Mouse (Mus musculus) forebrain, embryonic 12.5 days (tissue): Measurements from ENCODE around the gene Col6a4. TPM values are rescaled to one million over a fixed set of nuclear protein-coding genes. Genes with fewer than 3 reads are reported as not detected.

Experiments
- ATAC-seq: fragments of 200-750 bp; cut with Nextera tagmentation; 2 replicates; pipeline ENCODE4 v1.8.0; 2017; ENCODE audit warnings: moderate TSS enrichment; ENCODE audit not compliant: low FRiP score
- H3K27ac ChIP-seq: fragments of 300-500 bp; sonication (generic); 2 replicates; pipeline ENCODE4 v1.5.1; 2016; ENCODE audit warnings: mild to moderate bottlenecking
- H3K27me3 ChIP-seq: fragments of 300-500 bp; sonication (generic); 2 replicates; pipeline ENCODE4 v1.6.1; 2016; ENCODE audit warnings: mild to moderate bottlenecking
- H3K36me3 ChIP-seq: fragments of 300-500 bp; sonication (generic); replicated peaks from 2 replicates; pipeline ENCODE4 v1.6.1; 2016; ENCODE audit warnings: mild to moderate bottlenecking
- H3K4me1 ChIP-seq: fragments of 300-500 bp; sonication (generic); 2 replicates; pipeline ENCODE4 v1.6.1; 2016
- H3K4me2 ChIP-seq: fragments of 300-500 bp; sonication (generic); 2 replicates; pipeline ENCODE4 v1.6.1; 2016; ENCODE audit warnings: mild to moderate bottlenecking, moderate library complexity
- H3K4me3 ChIP-seq: fragments of 300-500 bp; sonication (generic); replicated peaks from 2 replicates; pipeline ENCODE4 v1.5.1; 2016; ENCODE audit warnings: mild to moderate bottlenecking
- H3K9ac ChIP-seq: fragments of 300-500 bp; sonication (generic); 2 replicates; pipeline ENCODE4 v1.6.1; 2016; ENCODE audit warnings: mild to moderate bottlenecking
- H3K9me3 ChIP-seq: fragments of 300-500 bp; sonication (generic); 2 replicates; pipeline ENCODE4 v1.6.1; 2016
- WGBS: fragments of 180-500 bp; shearing (Covaris S2); methylation state at CpG from one replicate; pipeline ENCODE4 v1.1.7; 2016; 5-methylcytosine and 5-hydroxymethylcytosine counted together
- polyA plus RNA-seq: library from polyadenylated mRNA; unstranded; fragments of >200 nt; fragmentation: Nextera tagmentation; extraction: Ambion mirVana; gene quantifications from 2 replicates; pipeline ENCODE4 v1.2.1, GENCODE M21; 2016

Gene Col6a4
- polyA plus RNA-seq: 0.27 and 0.70 TPM in 2 replicates

GRCm38 (mm10) chr9:106096683-106097082 is at the start of gene Col6a4:
TSS of gene Col6a4 (minus strand) at chr9:106096783.
- ATAC-seq: no peak

GRCm38 (mm10) chr9:106145582-106145981 is 49.0 kb upstream of the Col6a4 start:
- Histone ChIP-seq H3K4me2 (no peak overlapping the region), H3K4me3 (no peak overlapping the region), H3K27ac (no peak overlapping the region), H3K27me3 (peaks cover 74% of the 10 kb centered on the region), H3K9me3 (no peaks in the 10 kb centered on the region), H3K36me3 (no peaks in the 10 kb centered on the region), H3K4me1 (peaks cover 45% of the 10 kb centered on the region), H3K9ac (no peak overlapping the region)
- no peak for ATAC-seq
- 86% methylated on average over 2 of the region's 2 CpGs for WGBS

More at GRCm38 (mm10) chr9:106096683-106097082, at the start of gene Col6a4:
- Histone ChIP-seq H3K9ac (no peak within 1 kb of the TSS), H3K27ac (no peak within 1 kb of the TSS), H3K27me3 (no peaks in the 10 kb centered on the region), H3K4me1 (0 out of 2 replicates have a peak, but pooled peaks cover 3% of the 10 kb centered on the region), H3K4me2 (no peak within 1 kb of the TSS), H3K4me3 (no peak within 1 kb of the TSS), H3K9me3 (no peaks in the 10 kb centered on the region), H3K36me3 (no peaks in the 10 kb centered on the region)
- 68% methylated on average over 7 of the region's 7 CpGs for WGBS

DNA sequence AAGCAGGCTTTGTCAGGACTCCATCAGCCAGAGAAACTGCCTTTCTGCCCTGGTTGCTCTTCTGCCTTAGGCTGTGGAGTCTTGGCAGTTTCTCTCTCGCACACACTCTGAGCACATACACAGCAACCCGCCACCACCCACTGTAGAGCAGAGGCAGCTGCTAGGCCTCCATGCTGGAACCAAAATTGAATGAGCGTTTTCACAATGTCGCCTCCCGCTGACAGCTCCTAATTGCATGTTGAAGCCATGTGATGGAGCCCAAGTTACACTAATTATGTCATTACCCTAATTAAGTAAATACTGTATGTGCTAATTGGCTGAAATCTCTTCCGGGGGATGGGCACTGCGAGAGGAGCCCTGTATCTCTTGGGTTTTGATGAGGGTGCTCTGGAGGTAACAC is 47.6 kb upstream of the Col6a4 start:
- no peaks in the 10 kb centered on the region for H3K9me3 ChIP-seq
- no peak overlapping the region for H3K4me2 ChIP-seq
- H3K36me3 ChIP-seq: no peaks in the 10 kb centered on the region
- H3K27ac ChIP-seq: 0 out of 2 replicates have a peak overlapping the region, but pooled peaks have one; percentile 25
- peaks cover 43% of the 10 kb centered on the region for H3K4me1 ChIP-seq
- ATAC-seq: no peak; the same call in 1 of the 2 replicates
- 38% methylated on average over 7 of the region's 7 CpGs for WGBS
- no peak overlapping the region for H3K9ac ChIP-seq
- H3K4me3 ChIP-seq: no peak overlapping the region
- peaks cover 66% of the 10 kb centered on the region for H3K27me3 ChIP-seq

GRCm38 (mm10) chr9:106141955-106142354 is 45.4 kb upstream of the Col6a4 start:
- no peaks in the 10 kb centered on the region for H3K9me3 ChIP-seq
- H3K27me3 ChIP-seq: peaks cover 72% of the 10 kb centered on the region
- H3K27ac ChIP-seq: no peak overlapping the region
- H3K4me2 ChIP-seq: no peak overlapping the region
- no peak overlapping the region for H3K4me3 ChIP-seq
- no peak overlapping the region for H3K9ac ChIP-seq
- 80% methylated on average over 12 of the region's 12 CpGs for WGBS
- peaks cover 30% of the 10 kb centered on the region for H3K4me1 ChIP-seq
- H3K36me3 ChIP-seq: no peaks in the 10 kb centered on the region
- ATAC-seq: no peak

- Histone ChIP-seq H3K4me3 (no peak overlapping the region), H3K9me3 (no peaks in the 10 kb centered on the region), H3K36me3 (no peaks in the 10 kb centered on the region), H3K9ac (no peak overlapping the region), H3K4me2 (no peak overlapping the region; the same call in 1 of the 2 replicates), H3K27ac (peak overlapping the region; percentile 59; the same call in 1 of the 2 replicates), H3K27me3 (peaks cover 57% of the 10 kb centered on the region), H3K4me1 (peaks cover 28% of the 10 kb centered on the region)
- peak; percentile 78 for ATAC-seq
- WGBS: 24% methylated on average over 10 of the region's 10 CpGs
These were observed 43.2 kb upstream of the Col6a4 start for GRCm38 (mm10) chr9:106139763-106140162.

DNA sequence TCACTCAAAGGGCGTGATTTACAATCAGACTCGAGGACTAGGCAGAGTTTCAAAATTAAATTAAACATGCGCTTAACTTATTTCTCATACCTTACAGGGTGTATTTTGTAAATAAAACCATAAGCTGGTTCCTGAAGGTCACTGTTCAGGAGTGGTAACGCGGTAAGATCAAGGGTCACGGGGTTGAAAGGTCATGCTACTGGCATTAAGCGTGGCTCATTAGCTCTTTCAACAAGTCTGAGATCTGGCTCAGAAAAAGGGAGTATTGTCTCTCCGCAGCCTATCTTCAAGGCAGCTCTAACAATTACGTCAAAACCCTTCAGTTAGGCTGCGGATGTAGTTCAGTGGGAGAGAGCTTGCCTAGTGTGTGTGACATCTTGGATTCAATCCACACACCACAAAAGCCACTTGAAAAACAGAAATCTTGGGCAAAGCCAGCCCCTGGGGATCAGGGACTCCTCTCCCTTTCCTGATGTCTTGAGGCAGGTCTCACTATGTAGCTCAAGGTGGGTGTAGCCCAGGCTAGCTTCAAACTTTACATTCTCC is 41.2 kb upstream of the Col6a4 start:
- Histone ChIP-seq H3K4me2 (no peak overlapping the region), H3K27ac (no peak overlapping the region), H3K4me3 (no peak overlapping the region), H3K36me3 (no peaks in the 10 kb centered on the region), H3K9me3 (no peaks in the 10 kb centered on the region), H3K27me3 (peaks cover 52% of the 10 kb centered on the region), H3K9ac (no peak overlapping the region), H3K4me1 (peaks cover 22% of the 10 kb centered on the region)
- 36% methylated on average over 10 of the region's 10 CpGs for WGBS
- no peak for ATAC-seq

DNA sequence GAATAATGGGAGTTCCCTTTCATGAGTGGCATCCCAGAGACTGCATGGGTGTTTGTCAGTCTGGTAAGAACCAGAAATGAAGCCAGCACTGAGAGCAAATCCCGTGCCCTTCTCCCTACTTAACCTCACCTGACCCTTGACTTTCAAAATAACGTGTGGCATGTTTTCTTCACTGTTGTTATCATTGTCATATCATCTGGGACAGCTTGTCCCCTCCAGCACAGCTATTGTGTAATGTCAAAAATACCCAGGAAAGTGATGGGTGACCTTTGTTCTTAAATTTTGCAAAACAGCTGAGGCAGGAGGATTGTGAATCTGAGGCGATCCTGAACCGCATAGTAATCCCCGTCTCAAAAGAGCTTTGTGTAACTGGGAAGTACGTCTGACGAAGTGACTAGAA is 33.7 kb upstream of the Col6a4 start:
- Histone ChIP-seq H3K4me1 (peaks cover 30% of the 10 kb centered on the region), H3K27me3 (peaks cover 8% of the 10 kb centered on the region; the same call in 1 of the 2 replicates), H3K9me3 (no peaks in the 10 kb centered on the region), H3K4me2 (no peak overlapping the region), H3K36me3 (no peaks in the 10 kb centered on the region), H3K9ac (no peak overlapping the region), H3K27ac (no peak overlapping the region), H3K4me3 (no peak overlapping the region)
- no peak for ATAC-seq
- WGBS: 87% methylated on average over 7 of the region's 7 CpGs

DNA sequence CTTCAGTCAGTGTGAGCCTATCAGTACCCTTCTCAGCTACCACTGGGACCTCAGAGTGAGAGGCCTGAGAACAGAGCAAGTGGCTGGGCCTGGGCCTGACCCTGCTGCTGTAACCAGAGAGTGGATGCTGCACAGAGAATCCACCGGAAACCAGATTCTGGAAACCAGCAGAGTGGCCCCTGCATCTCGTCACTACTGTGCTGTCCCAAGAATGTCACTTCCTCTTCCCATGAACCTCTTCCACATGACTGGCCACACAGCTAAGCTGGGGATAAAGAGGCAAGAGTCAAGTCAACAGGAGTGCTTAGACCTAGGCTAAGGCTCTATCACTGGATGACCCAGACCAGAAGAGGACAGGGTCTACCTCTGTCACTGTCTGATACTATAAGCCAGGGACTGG is 32.5 kb upstream of the Col6a4 start:
- H3K4me3 ChIP-seq: no peak overlapping the region
- H3K36me3 ChIP-seq: no peaks in the 10 kb centered on the region
- peaks cover 4% of the 10 kb centered on the region; the same call in 1 of the 2 replicates for H3K27me3 ChIP-seq
- WGBS: 89% methylated on average over 2 of the region's 2 CpGs
- peaks cover 30% of the 10 kb centered on the region for H3K4me1 ChIP-seq
- no peak overlapping the region for H3K4me2 ChIP-seq
- no peak for ATAC-seq
- H3K27ac ChIP-seq: 0 out of 2 replicates have a peak overlapping the region, but pooled peaks have one; percentile 56
- no peaks in the 10 kb centered on the region for H3K9me3 ChIP-seq
- H3K9ac ChIP-seq: no peak overlapping the region

GRCm38 (mm10) chr9:106126786-106127251 is 30.2 kb upstream of the Col6a4 start:
- ATAC-seq: peak; percentile 97
- no peaks in the 10 kb centered on the region for H3K36me3 ChIP-seq
- 5% methylated on average over 2 of the region's 2 CpGs for WGBS
- H3K9me3 ChIP-seq: no peaks in the 10 kb centered on the region
- peak overlapping the region; percentile 30 for H3K4me2 ChIP-seq
- peaks cover 33% of the 10 kb centered on the region for H3K4me1 ChIP-seq
- peak overlapping the region; percentile 5; the same call in 1 of the 2 replicates for H3K9ac ChIP-seq
- no peaks in the 10 kb centered on the region for H3K27me3 ChIP-seq
- H3K27ac ChIP-seq: peak overlapping the region; percentile 96
- no peak overlapping the region for H3K4me3 ChIP-seq

DNA sequence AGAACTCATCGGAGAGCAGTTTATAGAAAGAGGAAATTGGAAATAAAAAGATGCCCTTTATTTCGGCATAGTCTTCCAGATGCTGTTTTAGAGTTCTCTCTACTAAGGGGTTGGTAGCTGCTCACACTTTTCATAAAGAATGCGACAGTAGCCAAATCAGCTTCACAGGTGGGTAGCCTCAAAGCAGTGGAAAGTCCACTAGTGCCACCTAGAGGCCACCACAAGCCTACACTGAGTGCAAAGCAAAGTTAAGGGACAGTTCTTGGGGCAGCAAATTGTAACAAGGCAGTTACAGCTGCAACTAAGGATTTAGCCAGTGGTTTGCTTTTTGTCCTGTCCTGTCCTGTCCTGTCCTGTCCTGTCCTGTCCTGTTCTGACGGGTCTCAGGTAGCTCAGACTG is 27.0 kb upstream of the Col6a4 start:
- Histone ChIP-seq H3K9ac (no peak overlapping the region), H3K9me3 (no peaks in the 10 kb centered on the region), H3K27me3 (no peaks in the 10 kb centered on the region), H3K36me3 (no peaks in the 10 kb centered on the region), H3K27ac (no peak overlapping the region), H3K4me2 (no peak overlapping the region), H3K4me1 (peaks cover 33% of the 10 kb centered on the region), H3K4me3 (no peak overlapping the region)
- 49% methylated on average over 4 of the region's 4 CpGs for WGBS
- no peak for ATAC-seq

GRCm38 (mm10) chr9:106119075-106119474 is 22.5 kb upstream of the Col6a4 start:
- no peak overlapping the region for H3K27ac ChIP-seq
- H3K4me2 ChIP-seq: no peak overlapping the region
- no peak overlapping the region for H3K4me3 ChIP-seq
- ATAC-seq: no peak
- no peaks in the 10 kb centered on the region for H3K9me3 ChIP-seq
- H3K27me3 ChIP-seq: no peaks in the 10 kb centered on the region
- peaks cover 30% of the 10 kb centered on the region for H3K4me1 ChIP-seq
- H3K9ac ChIP-seq: no peak overlapping the region
- H3K36me3 ChIP-seq: no peaks in the 10 kb centered on the region
- WGBS: 61% methylated on average over 9 of the region's 9 CpGs

DNA sequence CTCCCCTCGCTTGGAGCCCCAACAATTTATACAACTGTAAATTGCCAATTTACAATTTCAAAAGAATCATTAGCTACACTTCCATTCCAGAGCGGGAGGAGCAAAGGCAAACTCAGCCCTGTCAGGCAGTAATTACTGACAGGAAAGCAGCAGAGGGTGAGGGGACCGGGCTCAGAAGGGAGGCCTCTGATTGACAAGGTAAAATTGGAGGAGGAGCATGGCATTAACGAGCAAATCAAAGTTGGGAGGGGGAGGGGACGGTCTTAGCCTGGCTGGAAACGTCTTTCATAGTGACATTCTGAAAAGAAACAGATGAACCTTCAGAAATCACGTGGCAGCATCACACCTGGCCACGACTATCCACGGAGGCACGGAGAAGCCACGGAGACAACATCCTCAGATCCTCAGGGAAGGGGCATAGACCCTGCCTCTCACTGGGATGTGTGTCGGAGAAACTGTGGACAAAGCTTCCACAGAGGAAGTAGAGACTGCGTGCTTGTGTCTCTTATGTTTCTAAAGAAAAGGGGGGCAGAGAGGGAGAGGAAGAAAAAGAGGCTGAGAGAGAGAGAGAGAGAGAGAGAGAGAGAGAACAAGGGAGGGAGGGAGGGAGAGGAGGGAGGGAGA is 19.3 kb upstream of the Col6a4 start:
- Histone ChIP-seq H3K4me1 (peaks cover 27% of the 10 kb centered on the region), H3K36me3 (no peaks in the 10 kb centered on the region), H3K4me2 (peak overlapping the region; percentile 40), H3K9ac (no peak overlapping the region), H3K27me3 (no peaks in the 10 kb centered on the region), H3K27ac (peak overlapping the region; percentile 76), H3K9me3 (no peaks in the 10 kb centered on the region), H3K4me3 (0 out of 2 replicates have a peak overlapping the region, but pooled peaks have one; percentile 5)
- 11% methylated on average over 13 of the region's 13 CpGs for WGBS
- ATAC-seq: peak; percentile 82
